Mouse (Mus musculus) MEL (cell line): ENCODE measurements at regions not wholly inside any gene's neighbourhood (a gene's known extent, or its start where the extent isn't known, plus 50 kb on each side); places are given as distances from the start of the nearest gene placed in this dataset.

ENCODE experiments used
- DNase-seq: peaks from one replicate; pipeline ENCODE4 v3.0.0; 2011; ENCODE audit warnings: low read depth, low spot score
- H3K27ac ChIP-seq: 2 replicates; pipeline ENCODE4 v1.5.1; 2012; ENCODE audit warnings: low read depth, mild to moderate bottlenecking, control low read depth, low read length, moderate library complexity; ENCODE audit not compliant: control insufficient read depth
- H3K27me3 ChIP-seq, 2 experiments: fragments of 150-350 bp in 1 of 2; sonication (generic) in 1 of 2; 2 replicates each; pipeline ENCODE4 v1.6.1; 2012; ENCODE audit warnings: low read length in 2 of 2, mild to moderate bottlenecking in 2 of 2, improper control_type of control experiment in 1 of 2, moderate library complexity in 1 of 2; ENCODE audit not compliant: insufficient read depth in 2 of 2, control insufficient read depth in 1 of 2
- H3K36me3 ChIP-seq, 2 experiments: 2 replicates each; pipeline ENCODE4 v1.6.1; 2012 to 2014; ENCODE audit warnings: low read length in 2 of 2, improper control_type of control experiment in 1 of 2, inconsistent platforms in 1 of 2, mild to moderate bottlenecking in 1 of 2; ENCODE audit not compliant: insufficient read depth in 2 of 2, control insufficient read depth in 1 of 2
- H3K4me1 ChIP-seq, 2 experiments: fragments of 150-350 bp in 1 of 2; sonication (generic) in 1 of 2; 2 replicates each; pipeline ENCODE4 v1.6.1; 2012; ENCODE audit warnings: low read length in 2 of 2, improper control_type of control experiment in 1 of 2, mild to moderate bottlenecking in 1 of 2; ENCODE audit not compliant: insufficient read depth in 2 of 2, control insufficient read depth in 1 of 2
- H3K4me3 ChIP-seq, 2 experiments: fragments of 150-350 bp in 1 of 2; sonication (generic) in 1 of 2; 2 replicates each; pipeline ENCODE4 v1.5.1; 2012; ENCODE audit warnings: low read depth in 2 of 2, low read length in 2 of 2, mild to moderate bottlenecking in 2 of 2, moderate library complexity in 2 of 2, control low read depth in 1 of 2, improper control_type of control experiment in 1 of 2; ENCODE audit not compliant: control insufficient read depth in 1 of 2, insufficient read depth in 1 of 2
- H3K79me2 ChIP-seq: 2 replicates; pipeline ENCODE4 v1.6.1; 2012; ENCODE audit warnings: mild to moderate bottlenecking, low read length, moderate library complexity; ENCODE audit not compliant: control insufficient read depth, poor library complexity, insufficient read depth
- H3K9ac ChIP-seq: 2 replicates; pipeline ENCODE4 v1.6.1; 2012; ENCODE audit warnings: low read depth, mild to moderate bottlenecking, control low read depth, low read length, moderate library complexity; ENCODE audit not compliant: control insufficient read depth, poor library complexity, severe bottlenecking
- H3K9me3 ChIP-seq: fragments of 150-350 bp; sonication (generic); replicated peaks from 2 replicates; pipeline ENCODE4 v1.6.1; 2012; ENCODE audit warnings: mild to moderate bottlenecking, low read length, improper control_type of control experiment, moderate library complexity; ENCODE audit not compliant: insufficient read depth
- EP300 ChIP-seq, 2 experiments: IDR thresholded peaks; 2 replicates each; pipeline ENCODE4 v1.6.1; 2011; ENCODE audit warnings: improper control_type of control experiment in 2 of 2, low read length in 2 of 2, low read depth in 1 of 2, mild to moderate bottlenecking in 1 of 2
- GATA1 ChIP-seq: IDR thresholded peaks from 2 replicates; pipeline ENCODE4 v1.6.1; 2011; ENCODE audit warnings: low read depth, low read length, improper control_type of control experiment
- POLR2A ChIP-seq, 2 experiments: IDR thresholded peaks; 2 replicates each; pipeline ENCODE4 v1.6.1; 2011 to 2012; ENCODE audit warnings: low read length in 2 of 2, mild to moderate bottlenecking in 2 of 2, control low read depth in 1 of 2, improper control_type of control experiment in 1 of 2, low read depth in 1 of 2, moderate library complexity in 1 of 2; ENCODE audit not compliant: control insufficient read depth in 1 of 2, insufficient read depth in 1 of 2, poor library complexity in 1 of 2
- POLR2AphosphoS2 ChIP-seq: IDR thresholded peaks from 2 replicates; pipeline ENCODE4 v1.6.1; 2011; ENCODE audit warnings: low read length, improper control_type of control experiment
- TCF12 ChIP-seq: IDR thresholded peaks from 2 replicates; pipeline ENCODE4 v1.6.1; 2014; ENCODE audit warnings: low read depth, mild to moderate bottlenecking, inconsistent platforms, low read length, improper control_type of control experiment, moderate library complexity

DNA sequence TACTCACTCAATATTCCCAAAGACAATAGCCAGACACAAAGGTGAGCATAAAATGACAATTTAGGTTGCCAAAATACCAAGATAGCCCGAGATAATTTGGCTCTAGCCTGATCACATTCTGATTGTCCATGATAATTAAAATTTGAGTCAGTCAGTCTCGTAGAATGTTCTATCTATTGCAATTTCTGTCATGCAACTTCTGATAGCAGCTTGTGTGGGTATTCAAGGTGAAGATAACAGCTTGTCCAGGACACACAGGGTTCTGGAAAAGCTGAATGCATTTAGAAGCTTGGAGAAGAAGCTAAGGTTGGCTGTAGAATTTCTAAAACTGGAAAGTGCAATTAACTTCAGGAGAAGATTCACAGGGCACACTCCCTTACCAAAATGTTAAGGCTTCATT is 1263.8 kb downstream of the Cntnap5b start:
- Histone ChIP-seq H3K27ac (no peak overlapping the region), H3K36me3 (peaks cover 0 to 10% of the 10 kb centered on the region in 2 experiments; a peak in 2 of 4 replicates), H3K79me2 (no peaks in the 10 kb centered on the region), H3K9ac (no peak overlapping the region), H3K27me3 (no peaks in the 10 kb centered on the region), H3K9me3 (no peaks in the 10 kb centered on the region), H3K4me1 (peaks cover 0 to 4% of the 10 kb centered on the region in 2 experiments; a peak in 2 of 4 replicates), H3K4me3 (no peak overlapping the region)
- no peak for DNase-seq
- peak in 1 of 2 experiments; percentile 51; a peak in 1 of 4 replicates for TF ChIP-seq EP300 (IDR thresholded peaks at IDR 0.05; ENCODE audit: low read depth in 1 of 2, low read length in 2 of 2)
- peak; percentile 56 for TF ChIP-seq GATA1
- no peak for TF ChIP-seq POLR2AphosphoS2
- TF ChIP-seq TCF12: peak; percentile 47; the same call in 1 of the 2 replicates

DNA sequence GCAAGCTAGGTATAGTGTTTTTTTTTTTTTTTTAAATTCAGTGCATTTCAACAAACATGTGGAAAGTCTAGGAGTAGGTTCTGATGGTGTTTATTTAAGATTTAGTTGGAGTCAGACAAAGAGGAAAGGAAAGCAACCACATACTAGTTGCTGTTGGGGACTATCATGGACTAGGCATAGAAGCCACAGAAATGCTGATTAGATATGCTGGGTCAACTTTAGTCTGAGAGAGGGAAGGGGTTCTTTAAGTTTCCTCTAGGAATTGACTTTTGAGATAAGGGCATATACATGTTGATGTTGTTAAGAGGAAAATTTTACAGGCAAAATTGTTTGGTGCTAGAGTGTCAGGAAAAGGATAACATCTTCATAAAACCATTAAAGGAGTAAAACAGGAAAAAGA is 1265.3 kb downstream of the Cntnap5b start:
- Histone ChIP-seq H3K27ac (no peak overlapping the region), H3K9ac (no peak overlapping the region), H3K4me1 (peaks cover 0 to 4% of the 10 kb centered on the region in 2 experiments; a peak in 1 of 4 replicates), H3K79me2 (no peaks in the 10 kb centered on the region), H3K27me3 (no peaks in the 10 kb centered on the region), H3K36me3 (peaks cover 0 to 10% of the 10 kb centered on the region in 2 experiments; a peak in 2 of 4 replicates), H3K4me3 (no peak overlapping the region), H3K9me3 (no peaks in the 10 kb centered on the region)
- peak; percentile 14 for DNase-seq
- TF ChIP-seq GATA1 (peak; percentile 57), TCF12 (peak; percentile 44; the same call in 1 of the 2 replicates), EP300 (IDR thresholded peaks at IDR 0.05; ENCODE audit: low read depth in 1 of 2, low read length in 2 of 2) (peak; percentile 65 to 77), POLR2A (IDR thresholded peaks at IDR 0.05; ENCODE audit: control insufficient read depth in 1 of 2, insufficient read depth in 1 of 2, low read depth in 1 of 2, low read length in 2 of 2, poor library complexity in 1 of 2) (no peak)
